Mouse (Mus musculus) effector memory CD4-positive, alpha-beta T cell, adult 5 months (primary cell): Measurements from ENCODE around the gene Bbof1. TPM values are rescaled to one million over a fixed set of nuclear protein-coding genes. Genes with fewer than 3 reads are reported as not detected.

Experiments
- polyA plus RNA-seq: library from polyadenylated mRNA; unstranded; fragments of 100-300 nt; shearing (Covaris generic); gene quantifications from one replicate; pipeline ENCODE4 v1.2.1, GENCODE M21; 2017

Bbof1 gene
- polyA plus RNA-seq, result 2.1 TPM

GRCm38 (mm10) chr12:84408819-84409507 is at the start of gene Bbof1, which contains the start of gene Entpd5:
Gene Bbof1, plus strand, starts transcription at chr12:84409071.
Gene Entpd5, minus strand, starts transcription at chr12:84409029.

GRCm38 (mm10) chr12:84361555-84362489 is 47.0 kb upstream of the Bbof1 start, which contains the start of the genes Coq6 and Fam161b:
Gene Coq6, plus strand, starts transcription at chr12:84361657.
Gene Fam161b, minus strand, starts transcription at chr12:84361833.

GRCm38 (mm10) chr12:84416834-84417604 is 8.1 kb downstream of the Bbof1 start, which contains the start of gene Rnf113a2:
Gene Rnf113a2, plus strand, starts transcription at chr12:84417196.

GRCm38 (mm10) chr12:84450718-84451646 is 42.1 kb downstream of the Bbof1 start, which contains the start of the genes Aldh6a1 and Lin52:
Gene Aldh6a1, minus strand, starts transcription at chr12:84451004.
Gene Lin52, plus strand, starts transcription at chr12:84451422.

Other genes with a start within 250 kb of the Bbof1 start
- 189 TPM for gene Elmsan1, start 190.2 kb upstream of the Bbof1 start, polyA plus RNA-seq
- gene Ptgr2, start 123.8 kb upstream of the Bbof1 start, polyA plus RNA-seq, result 21.2 TPM
- gene Zfp410, start 92.2 kb upstream of the Bbof1 start, polyA plus RNA-seq, result 63.5 TPM
- gene Coq6, start 47.4 kb upstream of the Bbof1 start, polyA plus RNA-seq, result 18.7 TPM
- 0.51 TPM for gene Fam161b, start 47.2 kb upstream of the Bbof1 start, polyA plus RNA-seq
- 60.3 TPM for gene Entpd5, start within 50 bp of the Bbof1 start, polyA plus RNA-seq
- 35.2 TPM for gene Rnf113a2, start 8.1 kb downstream of the Bbof1 start, polyA plus RNA-seq
- 12.9 TPM for gene Aldh6a1, start 41.9 kb downstream of the Bbof1 start, polyA plus RNA-seq
- 25.4 TPM for gene Lin52, start 42.4 kb downstream of the Bbof1 start, polyA plus RNA-seq
- gene Vsx2, start 160.7 kb downstream of the Bbof1 start, polyA plus RNA-seq, result not detected
- gene Abcd4, start 208.3 kb downstream of the Bbof1 start, polyA plus RNA-seq, result 14.1 TPM
- gene Vrtn, start 231.9 kb downstream of the Bbof1 start, polyA plus RNA-seq, result not detected